Mouse (Mus musculus) gastrocnemius, postnatal 10 days (tissue): ENCODE results near the gene Gm21962. TPM values are rescaled to one million over a fixed set of nuclear protein-coding genes. Genes with fewer than 3 reads are reported as not detected.
A peak's percentile ranks its signal among the peaks of the same experiment; 100 is the strongest.
"Not testable (repeated sequence)": the region's sequence is repeated elsewhere in the genome, so short reads cannot be mapped to it uniquely, and the experiment has no call there.

Experiments used
- DNase-seq: peaks from one replicate; pipeline ENCODE4 v3.0.0; 2021; ENCODE audit warnings: mixed read lengths
- long read RNA-seq, 2 experiments: library from polyadenylated mRNA; stranded (forward); transcript quantifications; one replicate each; pipeline ENCODE4 v2.0.0; 2021
- total RNA-seq, 2 experiments: library from RNA; stranded (reverse); gene quantifications; 2 replicates each; pipeline ENCODE4 v1.2.3; 2021

Gene Gm21962
- total RNA-seq = not detected
- long read RNA-seq, experiment 1 = 0 reads
- long read RNA-seq, experiment 2 = 0 reads

DNA sequence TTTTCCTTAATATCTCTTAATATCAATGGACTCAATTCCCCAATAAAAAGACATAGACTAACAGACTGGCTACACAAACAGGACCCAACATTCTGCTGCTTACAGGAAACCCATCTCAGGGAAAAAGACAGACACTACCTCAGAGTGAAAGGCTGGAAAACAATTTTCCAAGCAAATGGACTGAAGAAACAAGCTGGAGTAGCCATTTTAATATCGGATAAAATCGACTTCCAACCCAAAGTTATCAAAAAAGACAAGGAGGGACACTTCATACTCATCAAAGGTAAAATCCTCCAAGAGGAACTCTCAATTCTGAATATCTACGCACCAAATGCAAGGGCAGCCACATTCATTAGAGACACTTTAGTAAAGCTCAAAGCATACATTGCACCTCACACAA, at the start of gene Gm21962:
Gm21962 (plus strand) TSS at position 301 of the 400 bp plus-strand sequence.
- DNase-seq = not testable (repeated sequence)

DNA sequence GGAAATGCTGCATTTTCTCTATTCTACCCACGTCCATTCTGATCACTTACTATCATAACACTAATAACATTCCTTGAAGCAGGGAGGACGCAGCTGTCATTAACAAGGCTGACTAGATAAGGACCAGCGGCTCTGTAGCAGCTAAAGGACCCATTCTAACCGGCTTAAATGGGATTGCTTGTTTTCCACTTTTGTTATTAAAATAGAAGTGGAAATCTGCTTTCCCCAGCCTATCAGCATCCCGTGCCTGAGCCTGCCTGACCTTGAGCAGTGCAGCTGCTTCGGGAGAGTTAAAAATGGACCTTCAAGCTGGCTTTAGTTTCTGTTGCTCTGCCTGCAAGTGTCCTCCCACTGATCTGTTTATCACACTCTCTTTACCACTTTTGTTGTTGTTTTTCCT, 49.2 kb upstream of the Gm21962 start:
- no peak for DNase-seq

DNA sequence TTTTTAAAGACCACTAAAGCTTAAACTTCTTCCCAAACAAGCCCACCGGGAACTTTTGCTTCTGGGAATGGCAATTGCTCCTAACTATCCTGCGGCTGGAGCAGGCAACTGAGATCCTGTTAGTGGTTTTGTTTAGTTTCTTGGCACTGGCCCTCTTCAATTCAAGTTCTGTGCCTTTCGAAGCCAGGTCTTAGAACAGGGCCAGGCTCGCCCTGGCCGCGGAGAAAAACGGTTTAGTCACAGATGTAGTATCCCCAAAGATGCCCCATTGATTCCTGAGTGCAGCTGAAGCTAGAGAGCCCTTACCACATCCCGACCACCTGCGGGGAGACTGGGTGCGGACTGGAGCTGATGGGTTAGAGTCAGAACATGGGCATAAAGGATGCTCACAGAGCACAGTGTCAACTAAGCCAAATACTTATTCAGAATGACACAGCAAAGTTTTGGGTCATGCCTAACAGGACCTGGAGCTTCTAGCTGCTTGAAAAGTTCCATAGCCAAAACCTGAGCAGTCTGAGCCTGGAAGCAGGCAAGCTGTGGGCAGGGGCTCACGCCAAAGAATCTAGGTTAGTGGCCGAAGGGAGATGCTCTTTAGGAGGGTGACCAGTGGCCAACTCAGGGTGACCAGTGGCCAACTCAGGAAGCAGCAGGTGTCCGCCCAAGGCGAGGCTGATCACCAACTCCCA, 48.3 kb upstream of the Gm21962 start:
- no peak for DNase-seq

DNA sequence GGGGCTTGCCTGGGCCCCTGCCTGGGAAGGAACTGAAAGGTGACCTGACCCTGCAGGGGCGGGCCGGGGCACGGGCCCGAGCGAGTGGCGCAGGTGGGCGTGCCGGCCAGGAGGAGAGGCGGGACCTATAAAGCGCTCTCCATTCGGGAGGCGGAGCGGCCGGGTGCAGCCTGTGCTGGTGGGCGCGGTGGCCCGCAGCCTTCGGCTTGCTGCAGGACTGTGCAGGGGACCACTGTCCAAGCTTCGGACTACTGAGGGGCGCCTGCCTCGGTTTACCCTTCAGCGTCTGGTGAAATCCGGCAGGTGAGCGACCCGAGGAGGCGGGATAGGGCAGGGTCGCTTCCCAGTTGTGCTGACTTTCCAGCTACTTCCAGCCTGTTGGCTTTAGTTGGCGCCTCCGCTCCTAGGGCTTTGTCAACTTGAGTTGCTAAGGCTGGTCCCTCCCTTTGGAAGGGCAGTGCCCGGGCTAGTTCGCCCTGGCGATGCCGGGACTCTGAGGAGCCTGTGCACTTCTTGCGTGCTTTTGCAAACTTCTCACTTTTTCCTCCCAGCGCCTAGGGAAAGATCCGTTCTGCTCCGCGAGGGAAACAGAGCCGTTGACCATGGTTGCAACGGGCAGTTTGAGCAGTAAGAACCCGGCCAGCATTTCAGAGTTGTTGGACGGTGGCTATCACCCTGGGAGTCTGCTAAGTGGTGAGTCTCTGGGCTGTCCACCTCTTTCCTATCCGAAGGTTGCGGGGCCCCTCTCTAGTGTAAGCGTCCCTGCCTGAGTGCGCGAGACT, 47.6 kb upstream of the Gm21962 start:
- peak; percentile 79 for DNase-seq

DNA sequence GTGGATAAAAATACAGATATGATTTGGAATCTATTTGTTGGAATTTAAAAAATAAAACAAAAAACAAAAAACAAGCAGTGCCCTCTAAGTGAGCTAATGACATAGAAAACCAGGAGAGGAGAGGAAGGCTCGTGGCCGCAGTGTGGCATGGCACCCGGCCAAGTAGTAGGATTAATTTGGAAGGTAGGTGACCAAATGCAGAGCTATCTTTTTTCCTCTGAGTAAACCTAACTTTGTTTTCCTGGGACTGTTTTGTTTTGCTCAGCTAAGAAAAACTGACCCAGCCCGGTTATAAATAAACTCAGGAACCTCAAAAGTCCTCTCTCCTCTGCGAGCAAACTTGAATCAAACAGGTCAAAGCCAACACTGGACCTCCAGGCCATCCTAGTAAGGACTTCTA, 46.3 kb upstream of the Gm21962 start:
- peak; percentile 57 for DNase-seq

DNA sequence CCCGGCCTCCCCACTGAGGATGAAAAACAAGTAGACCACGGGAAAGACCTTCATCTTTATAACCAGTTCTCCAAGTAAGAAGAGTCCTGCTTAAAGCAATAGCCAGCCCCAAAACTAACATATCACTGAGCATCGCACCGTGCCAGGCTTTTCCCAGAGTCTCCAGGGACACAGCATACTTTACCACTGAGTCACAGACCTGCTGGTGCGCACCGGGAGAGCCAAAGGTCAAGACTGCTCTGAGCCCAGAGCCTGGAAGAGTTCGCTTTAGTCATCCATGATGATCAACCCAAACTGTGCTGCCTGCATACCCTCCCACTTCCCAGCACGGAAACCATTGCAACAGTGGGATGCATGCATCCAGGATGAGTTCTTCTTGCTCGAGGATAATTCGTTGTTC, 37.6 kb upstream of the Gm21962 start:
- DNase-seq = no peak

DNA sequence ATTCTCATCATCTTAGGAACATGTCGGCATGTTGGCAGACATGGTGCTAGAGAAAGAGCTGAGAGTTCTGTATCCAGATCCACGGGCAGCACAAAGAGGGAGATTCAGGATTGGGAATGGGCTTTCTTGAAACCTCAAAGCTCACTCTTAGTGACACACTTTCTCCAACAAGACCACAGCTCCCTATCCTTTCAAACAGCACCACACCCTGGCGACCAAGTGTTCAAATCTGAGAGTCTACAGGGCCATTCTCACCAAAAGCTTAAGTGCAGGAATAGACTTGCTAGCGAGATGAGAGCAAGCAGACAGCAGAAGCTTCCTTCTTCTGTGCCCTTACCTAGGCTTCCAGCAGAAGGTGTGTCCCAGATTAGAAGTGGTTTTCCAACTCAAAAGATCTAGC, 34.8 kb upstream of the Gm21962 start:
- no peak for DNase-seq

DNA sequence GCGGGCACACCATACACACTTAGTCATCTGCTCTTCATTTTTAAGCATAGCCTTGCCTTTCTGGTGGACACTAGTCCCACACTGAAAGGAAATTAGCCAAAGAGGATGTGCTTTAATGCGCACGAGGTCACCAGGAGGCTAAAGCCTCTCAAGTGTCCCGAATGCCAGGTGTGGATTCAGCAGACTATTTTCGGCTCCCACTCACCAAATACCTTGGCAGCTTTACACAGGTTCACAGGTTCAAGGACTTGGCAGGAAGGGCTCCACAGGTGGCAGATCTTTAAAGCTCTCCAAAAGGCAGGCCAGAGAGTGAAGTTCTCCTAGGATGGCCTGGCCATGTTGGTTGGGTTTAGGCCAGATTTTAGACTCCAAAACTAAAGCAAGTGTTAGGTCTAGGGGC, 30.1 kb upstream of the Gm21962 start:
- DNase-seq = no peak

DNA sequence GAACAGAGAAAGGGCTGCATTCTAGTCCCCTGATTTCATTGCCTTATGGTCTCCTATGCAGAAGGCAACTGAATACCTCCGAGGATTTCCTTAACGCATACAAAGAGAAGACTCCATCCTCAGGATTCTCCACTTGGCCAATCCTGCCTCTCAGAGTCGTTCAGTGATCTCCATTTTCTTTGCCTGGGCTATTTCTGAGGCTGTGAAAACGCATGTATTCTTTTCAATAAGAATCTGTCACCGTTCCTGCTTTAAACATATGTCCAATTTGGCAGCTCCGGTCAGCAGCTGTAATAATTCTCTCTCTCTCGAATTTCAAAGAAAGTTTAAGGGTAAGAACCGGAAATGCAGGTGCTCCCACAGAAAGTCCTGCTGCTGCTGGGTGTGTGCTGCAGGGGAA, 29.2 kb upstream of the Gm21962 start:
- no peak for DNase-seq

DNA sequence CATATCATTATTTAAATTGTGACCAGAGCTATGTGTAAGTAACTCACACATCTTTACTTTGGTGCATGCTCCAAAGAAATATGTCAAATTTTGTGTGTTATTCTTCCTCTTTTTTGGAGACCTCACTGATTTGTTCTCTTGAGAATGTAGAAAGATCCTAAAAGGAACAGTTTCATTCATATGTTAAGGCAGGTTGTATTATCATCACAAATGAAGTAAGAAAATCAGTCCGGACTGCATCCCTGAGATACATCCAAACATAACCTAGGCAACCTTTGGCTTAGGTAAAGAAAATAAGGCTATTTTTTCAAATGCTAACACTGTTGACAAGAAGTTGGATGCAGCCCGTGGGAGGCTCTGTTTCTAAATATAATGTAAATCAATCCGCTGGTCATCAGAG, 28.8 kb upstream of the Gm21962 start:
- DNase-seq = no peak

DNA sequence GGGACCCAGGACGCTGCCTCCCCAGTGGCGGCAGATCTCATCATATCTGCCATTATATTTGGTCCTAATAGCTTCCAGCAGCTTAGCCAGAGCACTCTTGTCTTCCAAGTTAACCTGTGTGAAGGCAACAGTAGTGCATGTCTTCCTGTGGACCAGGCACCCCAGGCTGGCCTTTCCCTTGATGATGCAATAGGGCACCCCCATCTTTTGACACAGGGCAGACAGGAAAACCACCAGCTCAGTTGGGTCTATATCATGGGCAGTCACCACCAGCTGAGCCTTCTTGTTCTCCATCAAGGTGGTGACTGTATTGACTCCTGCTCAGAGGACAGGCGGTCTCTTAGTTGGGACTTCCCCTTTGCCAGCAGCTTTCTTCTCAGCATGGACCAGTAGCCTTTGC, 27.2 kb upstream of the Gm21962 start:
- DNase-seq = no peak

DNA sequence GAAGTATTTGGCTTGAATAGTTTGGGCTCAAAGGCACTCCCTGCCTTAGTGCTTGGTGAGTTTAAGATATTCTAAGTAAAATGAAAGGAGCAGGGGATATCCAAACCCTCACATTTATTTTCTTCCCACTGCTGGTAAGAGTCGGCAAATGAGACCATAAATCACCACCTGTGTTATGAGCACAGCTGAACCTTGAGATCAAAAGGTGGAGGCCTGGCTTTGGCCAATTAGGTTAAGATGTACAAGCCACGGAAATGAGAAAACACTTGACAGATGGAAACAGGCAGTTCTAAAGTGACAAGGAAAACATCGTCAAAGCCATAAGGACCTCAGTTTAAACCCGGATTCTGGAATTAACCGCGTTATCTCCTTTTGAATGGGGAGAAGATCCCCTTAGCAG, 26.4 kb upstream of the Gm21962 start:
- no peak for DNase-seq

DNA sequence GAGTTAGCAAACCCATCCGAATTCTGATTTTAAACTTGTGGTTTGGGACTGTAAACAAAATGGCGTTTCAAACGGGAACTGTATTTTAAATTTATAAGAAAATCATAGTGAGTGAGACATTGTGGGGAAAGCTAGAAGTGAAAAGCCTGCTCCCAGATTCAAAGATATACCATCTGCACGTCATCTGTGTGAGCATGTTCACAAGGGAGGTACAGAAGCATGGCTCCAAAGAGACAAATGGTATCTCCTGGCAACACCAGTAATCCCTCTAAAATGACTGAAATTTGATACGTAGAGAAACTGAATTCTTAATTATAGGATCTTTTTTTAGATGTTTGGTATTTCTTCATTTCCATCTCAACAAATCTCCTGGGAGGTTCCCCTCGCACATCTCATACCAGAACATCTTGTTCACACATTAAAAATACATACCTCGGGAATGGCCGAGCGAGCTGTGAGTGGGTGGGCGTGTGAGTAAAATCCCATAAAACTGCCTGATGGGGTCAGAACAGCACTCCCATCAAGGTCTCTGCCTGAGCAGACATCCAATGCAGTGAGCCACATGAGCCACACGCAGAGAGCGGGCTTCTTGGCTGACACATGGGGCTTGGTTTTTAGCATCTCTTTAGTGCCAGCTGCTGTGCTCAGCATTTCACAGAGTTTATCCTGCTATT, 23.8 kb upstream of the Gm21962 start:
- no peak for DNase-seq

DNA sequence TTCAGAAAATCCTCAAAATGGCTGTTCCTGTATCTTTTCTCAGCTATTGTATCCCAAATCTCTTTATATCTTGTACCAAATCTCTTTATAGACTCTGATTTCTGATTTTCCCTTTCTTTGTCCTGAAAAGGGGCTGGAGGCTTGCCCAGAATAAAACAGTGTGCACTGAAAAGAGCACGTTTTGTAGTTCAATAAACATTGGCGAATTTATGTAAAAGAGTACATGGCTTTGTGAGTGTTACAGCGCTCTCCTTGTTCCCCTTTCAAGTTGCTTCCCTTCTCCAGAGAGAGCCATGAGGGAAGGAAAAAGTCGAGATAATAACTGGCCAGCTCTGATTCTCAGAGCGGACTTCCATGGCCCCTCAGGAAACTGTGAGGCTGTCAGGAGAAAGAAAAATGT, 22.2 kb upstream of the Gm21962 start:
- DNase-seq = no peak

DNA sequence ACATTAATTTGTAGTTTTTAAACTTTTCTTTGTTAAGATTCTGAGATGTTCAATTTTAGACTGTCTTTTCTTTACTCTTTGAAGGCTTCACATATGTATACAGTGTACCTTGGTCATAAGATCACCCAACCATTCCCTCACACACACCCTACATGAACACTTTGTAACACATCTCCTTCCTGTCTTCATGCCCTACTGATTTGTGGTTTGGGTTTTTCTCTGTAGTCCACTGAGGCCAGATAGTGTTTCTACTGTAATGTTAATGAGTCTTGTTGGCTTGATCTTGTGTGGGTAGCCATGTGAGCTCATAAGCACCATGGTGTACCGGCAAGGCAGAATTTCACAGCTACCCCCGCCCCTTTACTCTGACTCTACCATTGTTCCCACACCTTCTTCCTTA, 18.5 kb upstream of the Gm21962 start:
- no peak for DNase-seq

DNA sequence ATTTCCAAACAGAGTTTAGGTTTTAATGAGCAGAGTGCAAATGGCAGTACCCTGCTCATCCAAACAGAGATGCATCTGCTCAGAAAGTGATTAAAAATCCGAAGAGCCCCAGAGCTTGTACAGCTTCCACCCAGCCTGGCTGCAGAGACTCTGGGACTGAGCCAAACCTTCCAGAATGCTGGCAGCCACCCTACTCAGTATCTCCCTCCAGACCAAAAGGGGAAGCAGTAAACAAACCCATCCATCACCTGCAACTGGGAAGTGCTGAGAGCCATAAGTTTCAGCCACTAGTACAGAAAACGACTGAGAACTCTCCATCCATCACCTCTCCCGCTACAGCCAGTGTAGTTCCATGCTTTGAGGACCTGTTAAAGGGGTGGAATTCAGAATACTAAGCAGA, 9.6 kb downstream of the Gm21962 start:
- peak; percentile 54 for DNase-seq

DNA sequence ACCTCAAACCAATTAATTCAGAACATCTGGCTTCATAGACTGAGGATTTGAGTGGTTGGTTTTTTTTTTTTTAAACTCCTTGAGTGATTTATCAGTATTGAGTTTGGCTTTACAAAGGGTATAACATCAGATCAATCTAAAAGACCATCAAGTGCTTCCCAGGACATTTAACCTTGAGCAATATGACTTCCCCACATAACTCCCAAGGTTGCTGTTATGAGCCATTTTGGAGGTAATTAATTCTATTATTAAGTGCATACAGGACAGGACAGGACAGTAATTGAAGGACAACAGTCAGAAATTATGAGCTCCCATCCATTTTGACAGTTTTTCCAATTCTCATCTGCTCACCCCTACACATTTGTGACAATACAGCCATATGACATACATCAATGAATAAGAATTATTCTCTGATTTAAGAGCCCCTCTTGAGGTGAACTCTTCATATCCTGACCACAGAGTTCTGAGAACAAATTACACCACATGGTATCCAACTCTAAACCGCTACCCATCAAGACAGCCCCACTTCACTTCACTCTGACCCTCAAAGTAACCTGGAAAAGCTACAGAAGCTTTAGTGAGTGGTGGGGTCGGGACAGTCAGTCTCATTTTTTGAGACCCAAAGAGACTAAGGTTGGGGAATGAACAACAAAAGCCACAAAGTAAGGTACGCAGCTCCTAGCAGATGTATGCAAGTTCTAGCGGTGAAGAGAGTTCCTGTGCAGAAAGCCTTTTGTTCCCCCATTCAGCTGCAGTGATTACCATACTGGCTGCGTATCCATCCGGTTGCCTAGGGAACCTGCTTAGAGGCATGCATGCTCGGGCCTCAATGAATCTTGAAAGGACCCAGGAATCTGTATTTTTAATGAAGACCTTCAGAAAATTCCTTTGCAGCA, 11.8 kb downstream of the Gm21962 start:
- no peak for DNase-seq

DNA sequence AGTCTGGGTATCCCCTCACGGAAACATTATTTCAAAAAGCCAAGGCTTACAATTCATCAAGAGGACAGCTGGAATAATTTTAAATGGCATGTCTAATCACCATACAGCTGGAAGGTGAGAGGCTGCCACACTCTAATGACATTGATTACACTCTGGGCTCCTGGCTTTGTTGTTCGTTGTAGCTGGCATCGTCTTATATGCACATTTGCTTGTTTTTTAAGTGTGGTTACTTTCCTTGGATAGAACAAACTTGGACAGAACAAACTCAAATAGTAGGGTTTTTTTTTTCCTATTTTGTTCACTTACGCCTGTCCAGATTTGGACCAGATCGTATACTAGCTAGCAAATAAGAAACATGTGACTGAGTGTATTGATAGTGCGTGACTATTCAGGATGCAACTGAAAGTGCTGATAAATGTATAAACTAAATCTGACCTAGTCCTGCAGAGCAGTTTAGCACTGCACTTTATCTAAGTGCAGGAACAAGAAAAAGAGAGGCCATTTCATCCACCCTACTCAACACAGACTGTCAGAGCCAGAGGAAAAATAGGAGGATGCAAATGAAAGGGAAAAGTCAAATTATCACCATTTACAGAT, 12.6 kb downstream of the Gm21962 start:
- DNase-seq = no peak

DNA sequence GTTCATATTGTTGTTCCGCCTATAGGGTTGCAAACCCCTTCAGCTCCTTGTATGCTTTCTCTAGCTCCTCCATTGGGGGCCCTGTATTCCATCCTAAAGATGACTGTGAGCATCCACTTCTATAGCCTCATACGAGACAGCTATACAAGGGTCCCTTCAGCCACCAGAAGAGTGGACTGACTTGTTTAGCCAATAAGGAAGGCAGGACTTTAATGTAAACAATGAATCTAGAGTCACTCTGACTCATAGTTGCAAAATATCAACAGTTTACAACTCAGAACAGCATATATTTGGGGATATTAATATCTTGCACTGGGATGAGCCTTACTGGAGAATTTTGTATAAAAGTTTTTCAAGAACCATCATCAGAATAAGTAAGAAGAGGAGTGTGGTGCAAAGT, 15.6 kb downstream of the Gm21962 start:
- no peak for DNase-seq

DNA sequence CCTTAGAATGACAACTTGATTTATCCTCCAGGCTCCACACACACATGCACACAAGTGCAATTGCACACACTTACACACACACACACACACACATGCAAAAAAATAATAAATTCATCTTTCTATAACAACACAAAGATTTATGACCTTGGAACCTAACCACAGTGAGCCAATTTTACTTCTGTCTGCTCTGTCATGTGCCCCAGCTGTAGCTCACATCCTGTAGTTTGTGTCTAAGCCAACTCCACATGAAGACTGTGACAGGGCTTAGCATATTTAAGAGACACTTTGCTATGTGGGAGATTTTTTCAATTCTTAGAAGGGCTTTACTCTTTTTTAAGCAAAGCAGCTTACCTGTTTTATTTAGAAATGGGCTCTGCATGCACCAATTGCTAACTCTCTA, 20.2 kb downstream of the Gm21962 start:
- no peak for DNase-seq

DNA sequence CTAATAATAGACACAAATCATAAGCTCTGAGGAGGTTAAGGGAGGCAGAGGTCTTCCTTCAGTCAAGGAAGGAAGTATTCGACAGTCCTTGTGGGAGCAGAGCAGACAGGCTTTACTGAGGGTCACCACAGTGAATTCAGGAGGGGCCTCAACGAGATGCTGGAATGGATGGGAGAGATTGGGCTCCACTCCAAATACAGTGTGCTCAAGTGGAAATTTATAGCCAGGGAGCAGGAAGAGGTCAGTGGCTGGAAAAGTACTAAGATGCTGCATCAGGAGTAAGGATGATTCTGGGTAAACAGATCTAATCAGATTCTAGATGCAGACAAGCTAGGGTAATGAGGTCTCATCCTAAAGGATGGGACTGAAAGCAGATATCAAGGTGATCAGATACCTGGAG, 44.6 kb downstream of the Gm21962 start:
- no peak for DNase-seq

DNA sequence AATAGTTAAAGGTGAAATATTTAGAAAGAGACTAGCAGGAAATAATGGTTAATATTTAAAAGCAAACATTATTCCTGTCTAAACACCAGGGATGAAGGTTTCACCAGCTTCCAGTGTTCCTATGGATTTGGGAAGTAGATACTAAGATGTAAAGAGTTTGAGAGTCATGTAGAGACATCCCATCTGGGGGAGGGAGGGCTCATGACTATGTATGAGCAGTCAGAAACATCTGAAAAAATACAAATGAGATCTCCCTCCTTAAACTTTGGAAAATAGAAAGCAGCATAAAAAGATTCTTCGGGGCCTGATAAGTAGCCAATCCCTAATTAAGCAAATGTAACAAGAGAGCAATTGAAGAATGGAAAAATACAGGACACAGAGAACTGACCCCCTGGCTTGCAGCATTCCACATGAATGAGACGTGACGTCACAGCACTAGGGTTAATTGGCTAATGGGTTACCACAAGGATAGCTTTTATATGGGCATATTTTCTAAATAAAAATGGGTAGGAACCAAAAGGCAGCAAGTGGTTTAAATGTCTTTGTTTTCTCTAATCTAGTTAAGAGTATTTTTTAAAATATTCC, 45.3 kb downstream of the Gm21962 start:
- no peak for DNase-seq
